Mouse (Mus musculus): ENCODE data around the gene Sept6.

The Sept6 gene

DNA sequence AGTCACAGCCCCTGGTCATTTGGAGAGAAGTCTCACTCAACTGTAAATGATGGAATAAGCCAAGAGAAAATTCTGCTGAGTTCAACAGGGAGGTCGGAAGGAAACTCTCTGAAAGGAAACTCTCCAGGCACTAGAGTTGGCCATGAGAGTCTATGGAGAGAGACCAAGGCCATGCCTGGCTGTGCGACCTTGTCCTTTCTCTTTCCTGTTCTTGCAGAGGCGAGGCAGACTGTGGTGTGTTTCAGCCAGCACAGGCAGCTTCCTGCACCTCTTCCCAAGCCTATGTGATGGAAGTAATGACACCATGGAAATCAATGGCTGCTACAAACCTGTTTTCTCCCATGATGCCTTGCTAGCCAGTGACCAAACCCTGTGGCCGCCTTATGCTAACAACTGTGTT is 20.4 kb downstream of the Sept6 start:
- DNase-seq (ENCODE audit: low read depth, low spot score) = no peak

DNA sequence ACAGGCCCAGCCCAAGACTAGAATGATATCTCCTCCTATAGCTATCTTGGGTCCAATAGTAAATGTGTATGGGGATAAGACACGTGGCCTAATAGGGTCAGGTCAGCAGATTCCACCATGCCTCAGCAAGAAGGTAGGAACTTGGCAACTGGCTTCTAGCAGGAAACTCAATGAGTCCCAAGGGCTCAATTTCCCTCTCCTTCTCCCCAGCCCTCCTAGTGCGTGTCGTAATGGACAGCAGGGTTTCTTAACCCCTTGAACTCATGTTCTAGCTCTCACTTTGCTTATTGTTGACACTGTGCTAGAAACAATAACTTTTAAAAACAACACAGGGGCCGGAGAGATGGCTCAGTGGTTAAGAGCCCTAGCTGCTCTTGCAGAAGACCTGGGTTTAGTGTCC is 22.1 kb downstream of the Sept6 start:
- DNase-seq (ENCODE audit: low read depth, low spot score) = no peak

DNA sequence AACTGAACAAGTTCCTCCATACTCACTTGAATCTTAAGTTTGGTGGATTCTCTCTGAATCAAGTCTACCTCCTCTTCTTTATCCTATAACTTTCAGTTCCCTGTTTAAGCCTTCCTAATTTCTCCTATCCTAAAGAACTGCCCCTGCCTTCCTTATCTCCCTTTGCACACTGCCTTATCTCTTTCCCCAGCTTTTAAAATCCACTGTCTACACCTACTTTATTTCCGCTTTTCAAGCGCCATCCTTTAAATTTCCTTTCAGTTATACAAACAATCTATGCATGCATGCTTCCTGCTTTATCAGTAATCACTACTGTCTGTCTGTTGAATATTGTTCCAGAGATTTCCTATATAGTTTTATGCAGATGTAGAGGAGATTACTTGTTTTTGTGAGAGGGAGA is 34.9 kb downstream of the Sept6 start:
- no peak for DNase-seq (ENCODE audit: low read depth, low spot score)

DNA sequence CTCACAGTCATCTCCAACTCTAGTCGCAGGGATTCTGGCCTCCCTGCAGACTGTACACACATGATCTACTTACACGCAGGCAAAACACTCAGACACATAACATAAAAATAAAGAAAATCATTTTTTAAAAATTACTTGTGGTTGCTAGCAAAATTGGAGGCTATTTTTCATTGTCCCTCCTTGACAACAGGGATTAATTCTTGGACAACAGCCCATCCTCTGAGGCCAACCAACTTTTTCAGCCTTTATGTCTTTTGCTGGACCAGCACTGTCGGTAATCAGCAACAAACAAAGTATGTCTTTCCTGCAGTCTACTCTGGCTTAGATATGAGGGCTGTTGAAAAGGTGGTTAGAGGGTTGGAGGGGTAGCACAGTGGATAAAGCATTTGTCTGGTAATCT is 50.5 kb downstream of the Sept6 start:
- no peak for DNase-seq (ENCODE audit: low read depth, low spot score)

DNA sequence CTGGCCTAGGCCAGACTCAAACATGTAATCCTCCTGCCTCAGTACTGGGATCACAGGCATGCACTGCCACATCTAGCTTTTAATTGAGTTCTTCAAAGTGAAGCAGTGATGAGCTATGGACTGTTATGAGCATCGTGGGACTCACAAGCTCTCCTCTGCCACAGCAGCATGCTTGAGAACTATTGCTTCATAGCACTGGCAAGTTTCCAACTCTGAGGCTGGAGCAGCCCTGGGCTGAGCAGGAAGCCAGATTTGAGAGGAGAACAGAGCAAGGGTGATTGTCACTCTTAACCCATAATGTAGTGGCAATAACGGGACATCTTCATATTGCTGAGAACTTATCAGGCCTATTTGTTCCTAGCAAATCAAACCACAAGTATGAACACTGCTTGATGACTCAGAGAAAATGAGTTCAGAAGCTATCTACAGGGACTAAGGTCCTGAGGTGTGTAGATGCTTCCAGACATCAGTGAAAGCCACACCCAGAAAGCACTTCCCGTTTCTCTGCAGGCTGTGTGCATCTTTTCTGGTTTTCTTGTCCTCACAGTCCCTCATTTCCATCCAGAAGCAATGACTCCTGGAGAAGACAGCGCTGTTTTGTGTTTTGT is 51.7 kb downstream of the Sept6 start:
- no peak for DNase-seq (ENCODE audit: low read depth, low spot score)

DNA sequence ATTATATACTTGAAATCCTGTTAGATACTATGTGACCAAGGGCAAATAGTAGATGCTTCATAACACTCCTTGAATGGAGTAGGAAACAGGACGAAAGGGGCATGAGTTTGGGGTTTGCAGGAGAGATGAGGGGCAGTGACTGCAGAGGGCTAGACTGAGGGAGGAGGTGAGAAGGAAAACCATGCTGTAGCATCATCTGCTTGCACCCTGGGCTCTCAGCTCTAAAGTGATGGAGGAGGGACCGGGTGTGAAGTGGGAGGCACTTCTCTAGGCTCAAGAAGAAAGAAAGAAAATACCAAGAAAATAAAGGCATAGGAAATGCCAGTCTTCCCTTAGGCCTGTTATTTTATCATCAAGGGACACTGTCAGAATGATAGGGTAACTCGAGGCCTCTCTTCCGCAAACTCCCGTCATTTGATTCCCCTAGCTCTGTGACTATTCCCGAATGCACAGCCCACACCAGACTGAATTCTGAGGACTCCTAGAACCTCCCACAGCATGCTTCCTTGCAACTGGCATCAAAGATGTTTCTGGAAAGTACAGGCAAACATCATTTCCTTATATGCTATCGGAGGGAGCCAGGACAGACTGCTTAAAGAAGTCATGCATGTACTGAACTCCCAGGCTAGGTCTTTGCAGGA is 56.1 kb downstream of the Sept6 start:
- DNase-seq (ENCODE audit: low read depth, low spot score) = no peak

DNA sequence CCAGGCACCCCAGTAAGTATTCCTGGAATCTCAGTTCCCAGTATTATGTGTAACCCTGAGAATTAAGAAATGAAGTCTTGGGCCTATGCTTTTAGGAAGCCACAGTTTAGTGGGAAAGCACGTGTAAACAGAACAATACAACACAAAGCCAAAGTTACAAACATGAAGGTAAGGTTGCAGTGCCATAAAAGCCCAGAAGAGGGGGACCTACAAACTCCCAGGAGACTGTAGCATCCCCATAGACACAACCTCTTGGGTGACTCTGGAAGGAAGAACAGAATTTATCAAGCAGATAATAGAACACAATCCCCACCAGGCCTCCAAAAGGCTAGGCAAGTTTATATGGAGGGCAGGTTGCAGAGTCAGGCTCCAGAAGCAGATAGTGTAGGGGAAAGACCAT is 61.0 kb downstream of the Sept6 start:
- peak; percentile 44 for DNase-seq (ENCODE audit: low read depth, low spot score)

DNA sequence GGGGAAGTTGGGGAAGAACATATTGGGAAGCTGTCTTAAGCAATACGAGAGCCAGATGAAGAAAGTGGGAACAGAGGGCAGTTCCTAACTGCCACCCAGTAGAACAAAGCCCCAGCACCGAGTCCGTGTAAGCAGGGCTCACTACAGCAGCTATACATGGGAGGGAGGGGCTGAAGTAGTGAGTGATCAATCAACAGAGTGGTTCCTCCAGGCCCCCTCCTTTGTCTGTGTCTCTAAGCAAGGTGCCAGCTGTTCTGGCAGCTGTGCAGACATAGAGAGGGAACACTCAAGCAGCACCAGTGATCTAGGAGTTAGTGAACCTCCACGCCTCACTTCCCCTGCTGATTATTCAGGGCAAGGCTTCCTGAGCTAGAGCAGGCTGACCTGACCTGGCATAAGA is 61.9 kb downstream of the Sept6 start:
- DNase-seq (ENCODE audit: low read depth, low spot score) = peak; percentile 11

DNA sequence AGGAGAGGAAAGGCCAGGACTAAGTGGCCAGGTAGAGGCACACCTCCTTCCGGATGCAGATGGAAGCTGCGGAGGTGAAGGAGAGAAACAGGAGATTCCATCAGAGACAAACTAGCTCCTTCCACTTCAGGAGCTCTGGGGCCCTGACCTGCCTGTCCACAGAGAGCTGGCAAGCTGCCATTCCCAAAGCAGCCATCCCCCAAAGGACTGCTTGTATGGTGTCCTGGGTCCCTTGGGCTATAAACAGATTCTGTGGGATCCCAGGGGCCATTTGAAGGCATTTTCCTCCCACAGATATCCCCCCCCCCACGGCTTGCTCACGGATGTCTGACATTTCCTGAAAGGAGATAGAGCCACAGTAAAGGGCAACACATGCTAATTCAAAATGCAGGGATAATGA is 62.8 kb downstream of the Sept6 start:
- DNase-seq (ENCODE audit: low read depth, low spot score) = no peak

DNA sequence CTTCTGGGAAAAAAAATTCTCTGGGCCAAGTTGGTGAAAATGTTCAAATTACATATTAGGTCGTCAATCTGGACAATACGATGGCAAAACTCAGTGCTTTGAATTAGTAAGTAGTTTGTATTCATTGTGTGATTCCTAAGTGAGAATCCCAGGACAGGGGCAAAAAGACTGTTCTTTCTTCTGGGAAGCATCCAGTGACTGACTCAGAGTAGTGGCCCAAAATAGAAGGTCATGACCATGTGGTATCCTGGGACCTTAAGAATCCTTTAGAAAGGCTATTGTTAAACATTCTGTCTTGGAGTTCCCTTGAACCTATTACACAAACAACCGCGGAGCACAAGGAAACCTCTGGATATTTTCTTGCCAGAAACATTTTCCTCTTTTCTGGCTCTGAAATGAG is 70.2 kb downstream of the Sept6 start:
- no peak for DNase-seq (ENCODE audit: low read depth, low spot score)

DNA sequence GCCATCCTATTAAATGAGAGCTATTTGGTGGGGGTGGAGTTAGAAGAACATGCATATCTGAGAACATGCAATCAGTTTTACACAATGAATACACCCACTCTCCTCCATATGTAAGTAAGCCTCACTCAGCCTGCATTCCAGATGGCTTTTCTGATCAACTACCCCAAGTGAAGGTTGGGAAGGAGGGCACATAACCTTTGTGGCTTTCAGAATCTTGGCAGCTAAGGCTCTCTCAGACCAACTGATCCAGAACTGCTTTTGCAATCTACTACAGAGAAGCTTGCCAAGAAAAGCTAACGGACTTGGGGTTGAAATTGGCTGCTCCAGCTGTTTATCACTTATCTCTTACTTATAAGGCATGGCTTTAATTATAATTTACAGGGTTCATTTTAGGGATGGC is 73.8 kb downstream of the Sept6 start:
- DNase-seq (ENCODE audit: low read depth, low spot score) = no peak

DNA sequence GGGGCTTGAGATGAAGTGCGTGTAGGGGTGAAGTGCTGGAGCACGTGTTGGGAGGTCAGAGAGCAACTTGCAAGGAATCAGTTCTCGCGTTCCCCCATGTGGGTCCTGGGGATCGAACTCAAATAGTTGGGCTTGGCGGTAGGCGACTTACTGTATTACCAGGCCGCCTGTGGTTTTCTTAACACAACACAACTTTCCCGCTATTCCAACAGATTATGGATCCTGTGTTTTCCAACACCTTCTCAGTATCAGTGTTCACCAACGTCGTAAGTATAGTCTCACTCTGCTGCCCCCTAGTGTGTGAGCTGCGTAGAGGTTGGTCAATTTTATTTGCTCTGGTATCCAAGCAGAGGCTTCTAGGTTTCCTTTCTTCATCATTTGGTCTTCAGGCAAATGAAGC is 80.3 kb downstream of the Sept6 start:
- peak; percentile 67 for DNase-seq (ENCODE audit: low read depth, low spot score)

DNA sequence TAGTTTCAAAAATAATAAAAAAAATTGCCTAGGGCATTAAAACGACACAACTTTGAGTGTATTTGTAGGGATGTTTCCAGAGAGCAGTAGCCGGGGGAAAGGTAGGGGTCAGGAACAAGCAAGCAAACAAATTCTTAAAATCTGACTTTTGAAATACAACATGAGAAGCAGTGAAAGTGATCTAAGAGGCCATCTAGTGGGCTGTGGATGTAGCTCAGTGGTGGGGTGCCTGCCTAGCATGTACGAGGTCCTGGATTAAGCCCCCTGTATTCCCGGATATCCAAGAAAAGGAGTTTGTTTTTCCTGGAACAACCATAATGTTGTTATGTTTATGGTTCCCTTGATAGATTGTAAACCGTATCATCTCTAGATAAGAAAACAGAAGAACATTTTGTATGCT is 85.1 kb downstream of the Sept6 start:
- no peak for DNase-seq (ENCODE audit: low read depth, low spot score)

DNA sequence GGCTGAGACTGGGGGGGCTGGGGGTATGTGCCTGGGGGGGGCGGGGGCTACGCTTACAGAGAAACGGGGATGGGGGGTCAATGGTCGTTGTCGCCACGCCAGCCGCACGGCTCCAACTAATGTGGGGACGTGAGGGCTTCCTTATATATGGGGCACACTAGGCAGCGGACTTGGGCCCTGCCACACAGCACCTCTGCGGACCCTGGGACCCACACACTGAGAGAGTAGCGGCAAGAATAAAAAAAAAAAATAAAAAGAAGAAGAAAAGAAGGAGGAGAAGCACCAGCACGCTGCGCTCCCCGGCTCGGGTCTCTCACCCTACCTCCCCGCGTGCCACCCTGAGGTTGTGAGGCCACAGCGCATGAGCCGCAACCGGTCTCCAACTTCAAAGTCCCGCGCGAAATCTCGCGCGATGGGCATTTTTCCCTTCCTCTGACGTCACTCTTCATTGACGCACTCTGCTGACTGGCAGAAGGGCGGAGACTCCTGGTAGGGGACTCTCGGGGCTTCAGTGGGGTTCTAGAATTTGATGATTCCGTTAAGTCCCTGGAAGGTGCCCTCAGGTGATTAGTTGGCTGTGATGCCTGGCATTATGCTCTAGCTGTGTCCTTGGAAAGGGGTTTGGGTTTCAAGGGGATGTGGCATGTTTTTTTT is 88.4 kb downstream of the Sept6 start:
- DNase-seq (ENCODE audit: low read depth, low spot score) = peak; percentile 91

DNA sequence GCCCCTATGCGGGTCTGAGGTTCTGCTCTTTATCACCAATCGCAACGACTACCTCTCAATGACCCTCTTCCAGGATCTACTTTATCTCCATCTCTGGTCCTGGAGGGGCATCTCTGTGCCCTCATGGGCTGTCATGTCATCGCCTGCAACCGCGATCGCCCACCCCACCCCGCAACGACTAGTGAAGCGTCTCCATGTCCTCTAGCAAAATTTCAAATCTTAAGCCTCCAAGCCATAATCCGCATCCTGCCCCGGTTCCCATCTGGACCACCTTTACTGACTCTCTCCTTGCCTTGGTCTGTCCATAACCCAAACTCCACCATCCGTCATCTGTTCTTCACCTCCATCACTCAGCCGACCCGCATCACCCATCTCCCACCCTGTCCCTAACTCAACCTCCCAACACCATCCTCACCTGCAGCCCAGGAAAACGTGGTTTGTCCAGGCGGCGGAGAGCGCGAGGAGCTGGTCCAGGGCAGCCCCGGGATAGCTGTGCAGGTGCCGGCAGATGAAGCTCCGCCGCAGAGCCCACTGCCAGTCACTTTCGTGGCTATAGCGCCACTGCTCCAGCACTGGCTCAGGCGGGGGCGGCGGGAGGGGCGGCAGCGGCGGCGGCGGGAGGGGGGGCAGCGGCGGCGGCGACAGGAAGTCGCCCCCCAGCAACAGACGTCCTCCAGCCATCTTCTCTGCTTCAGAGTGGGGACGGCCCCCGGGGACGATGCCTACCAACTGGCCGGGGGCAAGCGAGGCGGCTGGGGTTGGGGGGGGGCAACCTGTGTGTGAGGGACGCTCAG is 89.1 kb downstream of the Sept6 start, which contains the start of gene Nkrf:
Gene Nkrf (minus strand): TSS at position 579 of the 794 bp plus-strand sequence.
- peak; percentile 18 for DNase-seq (ENCODE audit: low read depth, low spot score)

DNA sequence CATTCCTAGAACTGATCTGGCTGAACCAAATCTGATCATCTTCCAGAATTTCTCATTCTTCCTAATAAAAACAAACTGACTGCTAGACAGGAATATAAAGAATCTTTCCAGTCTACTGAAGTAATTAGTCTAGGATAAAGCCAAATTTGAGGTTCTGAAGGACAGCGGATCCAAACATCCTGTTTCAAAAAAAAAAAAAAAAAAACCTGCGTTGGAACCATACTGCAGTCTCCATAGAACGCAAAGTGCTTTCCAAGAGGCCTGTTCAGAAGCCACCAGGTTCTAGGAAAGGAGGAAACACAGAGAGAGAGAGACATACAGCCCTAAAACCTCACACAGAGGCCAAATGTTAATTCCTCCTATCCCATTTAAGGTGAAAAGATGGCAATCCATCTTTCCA is 89.9 kb downstream of the Sept6 start:
- no peak for DNase-seq (ENCODE audit: low read depth, low spot score)

DNA sequence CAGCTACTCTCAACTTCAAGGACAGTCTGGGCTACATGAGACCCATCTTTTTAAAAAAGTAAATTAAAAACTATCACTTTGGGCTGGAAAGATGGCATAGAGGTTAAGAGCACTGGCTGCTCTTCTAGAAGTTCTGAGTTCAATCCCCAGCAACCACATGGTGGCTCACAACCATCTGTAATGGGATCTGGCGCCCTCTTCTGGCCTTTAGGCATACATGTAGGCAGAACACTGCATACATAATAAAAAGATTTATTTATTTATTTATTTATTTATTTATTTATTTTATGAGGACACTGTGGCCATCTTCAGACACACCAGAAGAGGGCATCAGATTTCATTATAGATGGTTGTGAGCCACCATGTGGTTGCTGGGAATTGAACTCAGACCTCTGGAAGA is 92.7 kb downstream of the Sept6 start:
- DNase-seq (ENCODE audit: low read depth, low spot score) = peak; percentile 57

DNA sequence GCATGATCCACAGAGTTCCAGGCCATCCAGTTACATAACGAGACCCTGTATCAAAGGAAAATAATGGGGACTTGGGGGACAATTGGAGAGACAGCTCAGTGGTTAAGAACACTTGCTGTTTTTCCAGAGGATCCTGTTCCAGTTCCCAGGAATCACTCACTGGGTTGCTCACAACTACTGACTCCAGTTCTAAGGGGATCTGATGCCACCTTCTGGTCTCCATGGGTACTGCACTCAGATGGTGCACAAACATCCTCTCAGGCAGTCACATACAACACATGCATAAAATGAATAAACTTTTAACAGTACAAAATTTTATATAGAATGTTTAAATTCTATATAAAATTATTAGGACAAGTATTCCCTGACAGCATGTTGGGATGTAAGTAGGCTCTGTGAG is 106.9 kb downstream of the Sept6 start:
- DNase-seq (ENCODE audit: low read depth, low spot score) = peak; percentile 68

DNA sequence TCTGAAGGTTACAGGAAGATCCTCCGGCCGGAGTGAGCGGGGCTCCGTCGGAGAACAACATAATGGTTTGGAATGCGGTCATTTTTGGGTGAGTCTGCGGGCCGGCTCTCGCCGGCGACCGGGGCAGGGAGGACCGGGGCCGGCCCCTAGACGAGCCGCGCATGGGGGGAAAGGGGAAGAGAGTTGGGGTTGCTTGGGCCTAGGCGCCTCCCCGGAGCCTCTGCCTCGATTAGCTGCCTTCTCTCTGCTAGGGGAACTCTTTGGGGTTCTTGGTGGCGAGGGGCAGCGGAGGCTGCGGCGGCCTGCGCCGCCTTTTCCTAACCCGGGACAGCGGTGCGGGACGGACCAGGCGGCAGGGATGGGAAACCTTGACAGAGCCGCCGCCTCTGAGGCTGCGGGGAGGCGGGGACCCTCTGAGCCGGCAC is 116.9 kb downstream of the Sept6 start:
- no peak for DNase-seq (ENCODE audit: low read depth, low spot score)

DNA sequence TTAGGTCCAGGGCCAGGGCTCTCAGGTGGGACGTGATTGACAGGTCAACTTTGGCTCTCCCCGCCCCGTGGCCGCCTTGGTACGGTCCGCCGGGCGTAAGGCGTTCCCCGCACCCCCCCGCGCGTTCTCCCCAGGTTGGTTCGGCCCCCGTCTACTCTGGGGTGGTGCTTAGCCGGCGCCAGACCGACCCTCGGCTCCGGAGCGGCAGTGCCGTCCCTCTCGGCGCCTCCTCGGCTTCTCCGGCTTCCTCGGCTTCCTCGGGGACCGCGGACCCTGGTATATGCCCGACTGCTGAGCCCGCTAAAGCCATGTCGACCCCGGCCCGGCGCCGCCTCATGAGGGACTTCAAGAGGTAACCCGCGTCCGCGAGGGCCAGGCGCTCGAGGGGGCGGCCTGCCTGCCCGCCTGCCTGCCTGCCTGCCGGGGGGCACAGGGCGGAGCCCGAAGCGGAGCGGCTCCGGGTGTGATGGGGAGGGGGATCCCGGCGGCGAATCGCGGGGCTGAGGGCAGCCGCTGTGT is 117.4 kb downstream of the Sept6 start:
- DNase-seq (ENCODE audit: low read depth, low spot score) = peak; percentile 91

DNA sequence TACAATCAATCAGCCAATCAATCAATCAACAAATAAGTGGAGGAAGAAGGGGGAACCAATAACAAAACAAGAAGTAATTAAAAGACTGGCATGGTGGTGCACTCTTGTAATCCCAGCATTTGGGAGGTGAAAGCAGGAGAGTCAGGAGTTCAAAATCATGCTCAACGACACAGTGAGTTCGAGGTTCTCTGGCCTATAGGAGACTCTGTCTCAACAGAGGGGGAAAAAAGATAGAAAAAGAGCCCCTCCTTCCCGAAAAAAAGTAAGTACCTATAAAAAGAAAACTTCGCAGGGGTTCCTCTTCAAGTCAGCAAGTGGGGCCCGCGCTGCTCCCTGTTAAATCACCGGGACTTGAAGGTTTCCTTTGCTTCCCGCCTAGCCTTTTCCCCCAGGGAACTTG is 117.8 kb downstream of the Sept6 start, which contains the start of the genes Ube2a and C330007P06Rik:
Gene Ube2a (plus strand): TSS at position 136 of the 400 bp plus-strand sequence.
Gene C330007P06Rik (minus strand): TSS at position 347 of the 400 bp plus-strand sequence.
- no peak for DNase-seq (ENCODE audit: low read depth, low spot score)

DNA sequence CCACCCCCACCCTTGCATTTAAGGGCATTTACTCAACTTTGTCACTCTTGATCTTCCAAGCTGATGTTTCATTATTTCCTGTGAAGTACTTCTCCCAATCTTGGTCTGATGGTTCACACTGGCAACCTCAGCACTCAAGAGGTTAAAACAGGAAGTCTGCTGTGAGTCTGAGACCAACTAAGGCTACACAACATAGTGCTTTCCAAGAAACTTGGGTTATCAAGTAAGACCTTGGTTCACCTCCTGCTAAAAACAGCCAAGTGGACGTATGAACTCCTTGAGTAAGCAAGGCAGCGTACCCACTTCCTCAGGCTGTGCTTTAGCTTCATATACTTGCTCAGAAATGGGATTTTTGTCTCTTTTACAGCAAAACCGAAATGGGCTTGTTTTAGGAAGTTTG is 121.2 kb downstream of the Sept6 start:
- DNase-seq (ENCODE audit: low read depth, low spot score) = no peak

Data from R1 (cell line).